Mouse (Mus musculus): Measurements from ENCODE around the gene Ap1g2. TPM values are rescaled to one million over a fixed set of nuclear protein-coding genes. Genes with fewer than 3 reads are reported as not detected.
A peak's percentile ranks its signal among the peaks of the same experiment; 100 is the strongest.

Ap1g2 gene
- total and polyA plus RNA-seq, 3 experiments: 17.1 to 47.8 (median 21.8) TPM

- Histone ChIP-seq H3K9me3 (replicated peaks) (no peaks in the 10 kb centered on the region), H3K36me3 (replicated peaks) (peaks cover 11% of the 10 kb centered on the region), H3K4me3 (ENCODE audit: low read depth, low read length) (no peak overlapping the region), H3K27me3 (ENCODE audit: insufficient read depth, low read length) (peaks cover 45% of the 10 kb centered on the region), H3K4me1 (ENCODE audit: insufficient read depth, low read depth, low read length) (peaks cover 40% of the 10 kb centered on the region)
- no peak for ATAC-seq (ENCODE audit: extremely low read depth, insufficient number of reproducible peaks, low FRiP score, poor library complexity, severe bottlenecking)
- TF ChIP-seq TAL1 (conservative IDR thresholded peaks at IDR 0.05; ENCODE audit: low read depth, low read length) (no peak), CTCF (IDR thresholded peaks at IDR 0.05; ENCODE audit: low read depth, low read length) (no peak)
- DNase-seq (ENCODE audit: low spot score): no peak
These were observed 2.9 kb upstream of the Ap1g2 start for GRCm38 (mm10) chr14:55109048-55109873.

DNA sequence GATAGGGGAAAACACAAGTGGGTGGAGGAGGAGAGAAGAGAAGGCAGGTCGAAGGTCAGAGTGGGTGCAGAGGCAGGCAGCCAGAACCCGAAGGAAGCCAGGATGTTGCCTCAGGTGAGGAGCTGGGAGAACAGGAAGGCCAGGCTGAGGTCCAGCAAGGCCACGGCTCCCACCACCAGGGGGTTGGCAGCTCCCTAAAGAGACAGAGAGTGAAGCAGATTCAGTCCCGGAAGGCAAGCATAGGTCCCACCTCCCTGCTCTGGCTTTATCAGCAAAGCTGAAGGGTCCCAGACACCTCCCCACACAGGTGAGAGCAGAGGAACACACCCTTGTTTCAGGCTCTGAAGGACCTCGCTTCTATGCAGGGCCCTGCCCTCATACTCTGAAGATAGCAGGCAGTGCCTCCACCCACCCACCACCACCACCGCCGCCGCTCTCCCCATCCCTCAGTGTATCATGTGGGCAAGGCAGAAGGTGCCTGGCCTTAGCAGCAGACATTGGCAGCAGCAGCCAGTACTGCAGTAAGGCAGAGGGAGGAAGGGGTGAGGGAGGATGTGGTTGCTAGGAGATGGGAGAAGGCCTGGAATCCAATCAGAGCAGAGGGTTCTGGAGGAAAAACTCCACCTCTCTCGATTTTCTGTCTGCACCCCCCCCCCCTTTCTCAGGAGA is 1.9 kb upstream of the Ap1g2 start:
- DNase-seq (ENCODE audit: low spot score) (no peak), ATAC-seq (ENCODE audit: extremely low read depth, insufficient number of reproducible peaks, low FRiP score, poor library complexity, severe bottlenecking) (no peak)
- H3K27me3 ChIP-seq (ENCODE audit: insufficient read depth, low read length): peaks cover 36% of the 10 kb centered on the region
- TF ChIP-seq GATA1 (IDR thresholded peaks at IDR 0.05; ENCODE audit: borderline replicate concordance, low read length) (no peak), CTCF (IDR thresholded peaks at IDR 0.05; ENCODE audit: low read depth, low read length) (no peak), TAL1 (conservative IDR thresholded peaks at IDR 0.05; ENCODE audit: low read depth, low read length) (no peak), POLR2AphosphoS5 (IDR thresholded peaks at IDR 0.05; ENCODE audit: insufficient replicate concordance, low read depth, low read length) (no peak), GATA2 (IDR thresholded peaks at IDR 0.05; ENCODE audit: borderline replicate concordance, low read depth, low read length) (no peak)
- H3K4me3 ChIP-seq (ENCODE audit: low read depth, low read length): no peak overlapping the region
- H3K36me3 ChIP-seq (replicated peaks): peaks cover 21% of the 10 kb centered on the region
- H3K9me3 ChIP-seq (replicated peaks): no peaks in the 10 kb centered on the region
- H3K4me1 ChIP-seq (ENCODE audit: insufficient read depth, low read depth, low read length): peaks cover 47% of the 10 kb centered on the region

DNA sequence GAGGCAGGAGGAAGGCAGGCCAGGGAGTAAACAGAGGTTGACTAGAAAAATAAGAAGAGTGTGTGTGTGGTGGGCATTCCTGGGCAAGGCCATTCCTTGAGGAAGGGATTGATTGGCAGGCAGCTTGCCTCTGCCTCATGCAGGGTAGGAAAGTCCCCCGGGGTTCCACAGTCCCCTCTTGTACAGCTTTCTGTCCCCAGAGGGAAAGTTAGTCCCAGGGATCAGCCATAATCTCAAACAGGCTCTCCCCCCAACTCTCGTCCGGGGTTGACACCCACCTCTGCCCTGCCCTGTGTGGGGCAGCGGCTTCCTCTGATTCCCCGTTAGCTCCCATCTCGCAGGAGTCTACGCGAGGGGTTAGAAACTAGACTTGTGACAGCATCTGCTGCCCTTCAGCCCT is 597 bp upstream of the Ap1g2 start:
- TF ChIP-seq CTCF (IDR thresholded peaks at IDR 0.05; ENCODE audit: low read depth, low read length) (no peak), GATA1 (IDR thresholded peaks at IDR 0.05; ENCODE audit: borderline replicate concordance, low read length) (no peak), TAL1 (conservative IDR thresholded peaks at IDR 0.05; ENCODE audit: low read depth, low read length) (no peak), POLR2AphosphoS5 (IDR thresholded peaks at IDR 0.05; ENCODE audit: insufficient replicate concordance, low read depth, low read length) (no peak)
- Histone ChIP-seq H3K9me3 (replicated peaks) (no peaks in the 10 kb centered on the region), H3K36me3 (replicated peaks) (peaks cover 34% of the 10 kb centered on the region), H3K4me3 (ENCODE audit: low read depth, low read length) (no peak overlapping the region), H3K4me1 (ENCODE audit: insufficient read depth, low read depth, low read length) (peaks cover 58% of the 10 kb centered on the region), H3K27me3 (ENCODE audit: insufficient read depth, low read length) (peaks cover 28% of the 10 kb centered on the region)
- ATAC-seq (ENCODE audit: extremely low read depth, insufficient number of reproducible peaks, low FRiP score, poor library complexity, severe bottlenecking) (no peak), DNase-seq (ENCODE audit: low spot score) (no peak)

- peak overlapping the region; percentile 75 for H3K4me3 ChIP-seq (ENCODE audit: low read depth, low read length)
- TF ChIP-seq GATA1 (IDR thresholded peaks at IDR 0.05; ENCODE audit: borderline replicate concordance, low read length) (no peak), POLR2AphosphoS5 (IDR thresholded peaks at IDR 0.05; ENCODE audit: insufficient replicate concordance, low read depth, low read length) (no peak), TAL1 (conservative IDR thresholded peaks at IDR 0.05; ENCODE audit: low read depth, low read length) (no peak), CTCF (IDR thresholded peaks at IDR 0.05; ENCODE audit: low read depth, low read length) (no peak), GATA2 (IDR thresholded peaks at IDR 0.05; ENCODE audit: borderline replicate concordance, low read depth, low read length) (no peak)
- H3K4me1 ChIP-seq (ENCODE audit: insufficient read depth, low read depth, low read length): peaks cover 62% of the 10 kb centered on the region
- peaks cover 50% of the 10 kb centered on the region for H3K36me3 ChIP-seq (replicated peaks)
- DNase-seq (ENCODE audit: low spot score) (no peak), ATAC-seq (ENCODE audit: extremely low read depth, insufficient number of reproducible peaks, low FRiP score, poor library complexity, severe bottlenecking) (no peak)
- H3K27me3 ChIP-seq (ENCODE audit: insufficient read depth, low read length): peaks cover 21% of the 10 kb centered on the region
- no peaks in the 10 kb centered on the region for H3K9me3 ChIP-seq (replicated peaks)
These were observed 1.0 kb downstream of the Ap1g2 start for GRCm38 (mm10) chr14:55105386-55105785.

DNA sequence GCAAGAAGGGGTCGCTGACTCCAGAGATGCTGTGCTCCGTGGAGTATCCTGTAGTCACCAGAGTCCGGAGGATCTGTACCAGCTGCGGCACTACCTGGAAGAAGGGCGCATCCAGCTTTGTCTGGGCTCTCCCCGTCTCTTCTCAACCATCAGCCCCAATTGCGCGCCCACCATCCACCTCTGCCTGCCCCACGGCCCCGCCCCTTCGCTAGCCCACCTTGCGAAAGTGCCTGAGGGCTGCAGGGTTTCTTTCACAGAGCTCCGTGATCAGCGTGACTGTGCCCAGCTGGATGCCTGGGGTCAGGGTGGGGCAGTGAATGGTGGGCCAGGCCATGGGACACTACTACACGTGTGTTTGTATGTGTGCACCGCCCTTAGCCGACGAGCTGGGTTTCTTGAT is 2.0 kb downstream of the Ap1g2 start:
- no peak for TF ChIP-seq POLR2AphosphoS5 (IDR thresholded peaks at IDR 0.05; ENCODE audit: insufficient replicate concordance, low read depth, low read length)
- no peak for TF ChIP-seq GATA1 (IDR thresholded peaks at IDR 0.05; ENCODE audit: borderline replicate concordance, low read length)
- TF ChIP-seq GATA2 (IDR thresholded peaks at IDR 0.05; ENCODE audit: borderline replicate concordance, low read depth, low read length): no peak
- TF ChIP-seq TAL1 (conservative IDR thresholded peaks at IDR 0.05; ENCODE audit: low read depth, low read length): no peak
- TF ChIP-seq CTCF (IDR thresholded peaks at IDR 0.05; ENCODE audit: low read depth, low read length): no peak
- Histone ChIP-seq H3K36me3 (replicated peaks) (peaks cover 60% of the 10 kb centered on the region), H3K4me1 (ENCODE audit: insufficient read depth, low read depth, low read length) (peaks cover 58% of the 10 kb centered on the region)

DNA sequence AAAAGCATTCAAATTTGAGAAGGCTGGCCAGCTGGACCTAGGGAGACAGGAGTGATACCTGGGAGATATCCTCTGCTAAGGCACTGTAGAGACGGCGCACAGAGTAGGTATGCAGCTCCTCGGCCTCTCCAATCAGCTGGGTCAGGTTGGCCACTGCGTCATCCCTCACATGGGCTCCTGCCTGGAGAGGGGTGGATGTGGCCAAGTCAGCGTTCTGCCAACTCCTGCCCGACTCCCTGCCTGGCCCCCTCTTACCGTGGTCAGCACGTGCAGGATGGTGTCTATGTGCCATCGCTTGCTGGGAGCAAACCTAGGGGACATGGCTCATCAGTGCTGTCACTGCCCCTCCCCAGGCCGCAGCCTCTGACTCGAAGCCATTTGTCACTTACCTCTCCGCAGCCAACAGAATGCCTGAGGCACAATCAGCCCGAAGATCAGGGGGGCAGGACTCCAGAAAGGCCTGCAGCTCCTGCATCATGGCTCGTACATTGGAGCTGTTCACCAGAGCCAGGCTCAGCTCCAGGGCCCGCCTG is 4.1 kb downstream of the Ap1g2 start:
- Histone ChIP-seq H3K36me3 (replicated peaks) (peaks cover 81% of the 10 kb centered on the region), H3K27me3 (ENCODE audit: insufficient read depth, low read length) (no peaks in the 10 kb centered on the region), H3K9me3 (replicated peaks) (no peaks in the 10 kb centered on the region), H3K4me1 (ENCODE audit: insufficient read depth, low read depth, low read length) (peaks cover 57% of the 10 kb centered on the region), H3K4me3 (ENCODE audit: low read depth, low read length) (no peak overlapping the region)
- DNase-seq (ENCODE audit: low spot score) (no peak), ATAC-seq (ENCODE audit: extremely low read depth, insufficient number of reproducible peaks, low FRiP score, poor library complexity, severe bottlenecking) (no peak)
- TF ChIP-seq CTCF (IDR thresholded peaks at IDR 0.05; ENCODE audit: low read depth, low read length) (no peak), GATA1 (IDR thresholded peaks at IDR 0.05; ENCODE audit: borderline replicate concordance, low read length) (no peak)

More for the DNA sequence above, 2.0 kb downstream of the Ap1g2 start:
- no peaks in the 10 kb centered on the region for H3K9me3 ChIP-seq (replicated peaks)
- H3K27me3 ChIP-seq (ENCODE audit: insufficient read depth, low read length): peaks cover 10% of the 10 kb centered on the region
- no peak overlapping the region for H3K4me3 ChIP-seq (ENCODE audit: low read depth, low read length)
- DNase-seq (ENCODE audit: low spot score): no peak
- ATAC-seq (ENCODE audit: extremely low read depth, insufficient number of reproducible peaks, low FRiP score, poor library complexity, severe bottlenecking): no peak

All from G1E (cell line).